Mouse (Mus musculus) gastrocnemius, adult 2 months (tissue): ENCODE results near the gene Nedd8. TPM values are rescaled to one million over a fixed set of nuclear protein-coding genes. Genes with fewer than 3 reads are reported as not detected.
A peak's percentile ranks its signal among the peaks of the same experiment; 100 is the strongest.

ENCODE experiments used
- DNase-seq: peaks from one replicate; pipeline ENCODE4 v3.0.0; 2022
- H3K27ac ChIP-seq: fragments of 200-600 bp; 2 replicates; pipeline ENCODE4 v1.8.1; 2022; ENCODE audit warnings: mild to moderate bottlenecking
- H3K4me3 ChIP-seq: fragments of 200-600 bp; 2 replicates; pipeline ENCODE4 v1.8.1; 2022; ENCODE audit warnings: mild to moderate bottlenecking, moderate library complexity
- CTCF ChIP-seq: fragments of 200-600 bp; IDR thresholded peaks from 2 replicates; pipeline ENCODE4 v1.8.1; 2022; ENCODE audit warnings: antibody characterized with exemption, mild to moderate bottlenecking, moderate library complexity
- intact Hi-C: fragments of 180-260 bp; cut with DNase I; formaldehyde crosslinking; loops from one replicate; pipeline ENCODE4 v1.15.1; 2025
- total RNA-seq, 2 experiments: library from RNA; stranded (reverse); gene quantifications; 2 replicates each; pipeline ENCODE4 v1.2.3; 2021

Nedd8 gene
- total RNA-seq, 2 experiments from 2014 or later: 188 to 211 TPM

DNA sequence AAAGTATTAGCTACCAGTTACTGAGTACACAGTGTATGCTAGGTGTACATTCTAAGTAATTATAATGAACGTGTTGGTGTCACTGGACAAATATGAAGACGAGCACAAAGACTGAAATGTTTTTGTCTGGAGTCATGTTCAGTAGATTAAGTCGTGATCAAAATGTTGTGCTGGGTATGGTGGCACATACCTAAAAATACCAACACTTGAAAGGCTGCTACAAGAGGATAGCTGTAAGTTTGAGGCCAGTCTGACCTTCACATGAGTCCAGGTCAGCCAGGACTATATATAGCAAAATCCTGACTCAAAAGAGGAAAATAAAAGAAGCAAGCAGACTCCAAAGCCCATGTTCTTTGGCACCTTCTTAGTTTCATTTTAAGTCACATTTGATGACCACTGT, 15.0 kb downstream of the Nedd8 start:
- TF ChIP-seq CTCF: no peak
- no peak for DNase-seq
- peak overlapping the region; percentile 43; the same call in 1 of the 2 replicates for H3K27ac ChIP-seq
- H3K4me3 ChIP-seq: no peak overlapping the region
- intact Hi-C loops: no loop called here

DNA sequence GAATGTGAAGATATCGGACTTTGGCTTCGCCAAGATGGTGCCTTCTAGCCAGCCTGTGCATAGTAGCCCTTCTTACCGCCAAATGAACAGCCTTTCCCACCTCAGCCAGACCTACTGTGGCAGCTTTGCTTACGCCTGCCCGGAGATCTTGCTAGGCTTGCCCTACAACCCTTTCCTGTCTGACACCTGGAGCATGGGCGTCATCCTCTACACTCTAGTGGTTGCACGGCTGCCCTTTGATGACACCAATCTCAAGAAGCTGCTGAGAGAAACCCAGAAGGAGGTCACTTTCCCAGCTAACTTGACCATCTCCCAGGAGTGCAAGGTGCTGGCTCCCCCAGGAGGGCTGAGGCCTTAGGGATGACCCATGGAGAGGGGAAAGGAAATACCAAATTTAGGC, 20.4 kb downstream of the Nedd8 start:
- no peak for TF ChIP-seq CTCF
- intact Hi-C loops: no loop called here

GRCm38 (mm10) chr14:55649884-55650283, 22.0 kb downstream of the Nedd8 start, which contains the start of gene Tssk4:
Gene Tssk4 (plus strand): TSS chr14:55650184.
- H3K4me3 ChIP-seq: no peak within 1 kb of the TSS
- no peak for DNase-seq
- TF ChIP-seq CTCF: no peak
- H3K27ac ChIP-seq: no peak within 1 kb of the TSS
- intact Hi-C loops: no loop called here

More for the DNA sequence above, 20.4 kb downstream of the Nedd8 start:
- no peak for DNase-seq
- H3K4me3 ChIP-seq: no peak overlapping the region
- H3K27ac ChIP-seq: no peak overlapping the region

- H3K4me3 ChIP-seq: peak overlapping the region; percentile 94
- no peak for TF ChIP-seq CTCF
- intact Hi-C loops: no loop called here
- no peak for DNase-seq
- H3K27ac ChIP-seq: peak overlapping the region; percentile 100
These were observed 27.5 kb downstream of the Nedd8 start for GRCm38 (mm10) chr14:55644261-55644888.

DNA sequence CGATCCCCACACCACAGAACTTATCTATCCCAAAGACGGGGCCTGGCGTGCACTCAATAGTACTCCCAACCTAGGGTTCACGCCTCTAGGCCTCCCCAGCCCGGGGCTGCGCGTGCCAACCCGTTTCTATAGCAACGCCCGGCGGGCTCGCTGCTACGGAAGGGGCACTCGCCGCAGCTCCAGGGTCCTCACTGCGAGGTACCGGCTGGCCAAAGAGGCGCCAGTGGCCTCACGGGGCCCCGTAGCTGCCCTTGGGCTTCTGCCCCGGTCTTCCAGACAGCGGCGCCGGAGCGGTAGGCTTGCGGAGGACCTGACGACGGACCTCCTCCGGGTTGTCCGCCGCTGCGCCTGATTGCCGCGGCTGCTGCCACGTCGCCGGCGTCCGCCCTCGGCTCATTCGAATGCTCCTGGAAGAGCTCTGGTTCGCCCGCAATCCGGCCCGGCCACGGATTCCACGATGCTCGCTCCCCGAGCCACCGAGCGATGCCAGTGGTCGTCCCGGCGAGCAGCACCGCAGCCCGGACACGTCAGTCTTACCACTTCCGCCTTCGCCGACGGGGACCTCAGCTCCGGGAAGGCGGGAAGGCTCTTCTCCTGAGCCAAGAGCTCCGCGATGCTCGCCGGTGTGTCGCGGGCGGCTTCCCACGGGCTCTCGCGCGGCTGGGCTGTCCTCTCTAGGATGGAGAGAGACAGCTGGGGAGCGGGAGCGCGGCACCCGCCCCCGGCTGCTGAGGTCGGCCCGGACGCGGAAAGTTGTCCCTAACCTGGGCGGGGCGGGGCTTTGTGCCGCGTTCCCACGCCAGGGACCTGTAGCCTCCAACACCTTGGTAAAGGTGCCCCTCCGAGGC, 28.6 kb downstream of the Nedd8 start, which contains the start of gene Tm9sf1:
Tm9sf1 (minus strand) TSS at position 747 of the 848 bp plus-strand sequence.
- peak; percentile 90 for DNase-seq
- TF ChIP-seq CTCF: no peak; the same call in 1 of the 2 replicates
- peak within 1 kb of the TSS; percentile 100 for H3K27ac ChIP-seq
- peak within 1 kb of the TSS; percentile 94 for H3K4me3 ChIP-seq
- intact Hi-C loops: no loop called here

DNA sequence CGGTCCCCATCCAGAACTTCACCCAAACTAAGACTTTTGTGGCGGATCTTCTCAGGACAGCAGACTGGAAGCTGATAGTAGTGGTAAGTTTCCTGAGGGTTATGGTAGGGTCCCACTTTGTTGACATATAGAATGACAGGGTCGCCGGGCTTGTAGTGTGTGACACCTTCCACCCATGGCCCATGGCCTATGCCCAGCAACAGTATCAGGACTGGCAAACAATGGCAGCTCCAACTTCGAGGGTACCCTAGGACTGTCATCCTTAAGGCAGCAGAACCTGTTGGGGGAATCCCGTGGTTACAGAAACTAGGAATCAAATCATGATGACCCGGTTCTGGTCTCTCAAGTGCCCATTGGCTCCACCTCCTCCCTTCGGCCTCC, 29.3 kb downstream of the Nedd8 start:
- H3K27ac ChIP-seq: peak overlapping the region; percentile 100
- intact Hi-C loops: no loop called here
- TF ChIP-seq CTCF: no peak

DNA sequence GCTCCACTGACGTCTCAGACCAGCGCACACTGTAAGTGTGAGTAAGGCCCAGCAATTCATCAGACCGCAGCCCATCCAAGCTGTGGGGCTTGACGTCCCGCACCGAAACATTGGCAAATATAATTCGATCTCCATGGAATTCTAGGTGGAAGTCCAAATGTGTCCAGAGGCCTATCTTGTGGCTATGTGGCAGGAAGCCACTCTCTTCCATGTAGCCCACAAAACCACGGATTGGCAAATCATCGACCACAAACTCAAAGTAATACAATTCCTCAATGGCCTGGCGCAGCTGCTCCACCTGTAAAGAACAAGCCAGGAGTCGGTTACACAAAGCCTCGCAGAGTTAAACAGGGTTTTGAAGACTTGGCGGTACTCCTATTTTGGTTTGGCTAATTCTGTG, 30.6 kb downstream of the Nedd8 start:
- DNase-seq: no peak
- intact Hi-C loops: no loop called here
- TF ChIP-seq CTCF: no peak
- Histone ChIP-seq H3K27ac (no peak overlapping the region), H3K4me3 (no peak overlapping the region)

More for the DNA sequence above, 29.3 kb downstream of the Nedd8 start:
- no peak for DNase-seq
- H3K4me3 ChIP-seq: peak overlapping the region; percentile 94

DNA sequence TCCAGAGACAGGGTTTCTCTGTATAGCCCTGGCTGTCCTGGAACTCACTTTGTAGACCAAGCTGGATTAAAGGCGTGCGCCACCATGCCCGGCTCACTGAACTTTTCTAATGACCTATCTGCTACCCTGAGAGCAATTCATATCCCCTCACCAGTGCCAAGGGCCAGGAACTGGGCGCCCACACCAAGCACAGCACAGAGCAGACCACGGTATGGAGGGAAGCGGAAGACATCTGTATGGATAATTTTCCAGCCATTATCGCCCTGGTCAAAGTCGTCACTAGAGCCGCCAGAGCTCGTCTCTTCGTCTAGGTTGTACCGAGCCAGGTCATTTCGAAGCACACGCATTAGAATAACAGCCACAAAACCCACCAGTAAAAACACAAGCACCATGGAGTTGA, 31.1 kb downstream of the Nedd8 start:
- H3K4me3 ChIP-seq: no peak overlapping the region
- intact Hi-C loops: no loop called here
- no peak overlapping the region for H3K27ac ChIP-seq
- no peak for TF ChIP-seq CTCF
- no peak for DNase-seq

- DNase-seq: no peak
- intact Hi-C loops: no loop called here
These were observed 34.1 kb downstream of the Nedd8 start, which contains the start of gene Gm49378 for GRCm38 (mm10) chr14:55637795-55638194. Gene Gm49378 (minus strand): TSS chr14:55637895.

DNA sequence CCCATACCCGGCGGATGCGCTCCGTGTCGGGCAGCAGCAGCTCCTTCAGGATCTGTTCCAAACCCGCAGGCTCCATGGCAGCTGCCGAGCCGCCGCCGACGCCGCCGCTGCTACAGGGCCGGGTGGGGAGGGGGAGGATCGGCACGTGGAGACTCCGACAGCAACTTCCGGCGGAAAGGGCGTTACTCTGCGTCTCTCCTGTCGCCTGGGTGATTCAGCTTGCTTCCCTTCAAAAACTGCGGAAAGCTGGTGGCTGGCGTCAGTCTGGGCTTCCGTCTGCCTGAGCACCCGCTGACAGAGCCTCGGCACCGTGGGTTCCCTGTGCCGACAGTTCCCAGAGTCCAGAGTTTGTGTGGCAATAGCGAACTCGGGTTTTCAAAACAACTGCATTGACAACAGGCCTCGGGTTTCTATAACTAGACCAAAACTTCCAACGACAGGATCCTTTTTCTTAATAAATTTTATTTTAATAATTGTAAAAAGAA, 36.4 kb downstream of the Nedd8 start, which contains the start of gene Ipo4:
Ipo4 (minus strand) TSS at position 435 of the 485 bp plus-strand sequence.
- no peak for TF ChIP-seq CTCF
- Histone ChIP-seq H3K4me3 (peak within 1 kb of the TSS; percentile 84), H3K27ac (peak within 1 kb of the TSS; percentile 87)
- peak; percentile 93 for DNase-seq
- intact Hi-C loops: no loop called here

More at GRCm38 (mm10) chr14:55637795-55638194, 34.1 kb downstream of the Nedd8 start, which contains the start of gene Gm49378:
- Histone ChIP-seq H3K27ac (no peak within 1 kb of the TSS), H3K4me3 (no peak within 1 kb of the TSS)
- no peak for TF ChIP-seq CTCF

DNA sequence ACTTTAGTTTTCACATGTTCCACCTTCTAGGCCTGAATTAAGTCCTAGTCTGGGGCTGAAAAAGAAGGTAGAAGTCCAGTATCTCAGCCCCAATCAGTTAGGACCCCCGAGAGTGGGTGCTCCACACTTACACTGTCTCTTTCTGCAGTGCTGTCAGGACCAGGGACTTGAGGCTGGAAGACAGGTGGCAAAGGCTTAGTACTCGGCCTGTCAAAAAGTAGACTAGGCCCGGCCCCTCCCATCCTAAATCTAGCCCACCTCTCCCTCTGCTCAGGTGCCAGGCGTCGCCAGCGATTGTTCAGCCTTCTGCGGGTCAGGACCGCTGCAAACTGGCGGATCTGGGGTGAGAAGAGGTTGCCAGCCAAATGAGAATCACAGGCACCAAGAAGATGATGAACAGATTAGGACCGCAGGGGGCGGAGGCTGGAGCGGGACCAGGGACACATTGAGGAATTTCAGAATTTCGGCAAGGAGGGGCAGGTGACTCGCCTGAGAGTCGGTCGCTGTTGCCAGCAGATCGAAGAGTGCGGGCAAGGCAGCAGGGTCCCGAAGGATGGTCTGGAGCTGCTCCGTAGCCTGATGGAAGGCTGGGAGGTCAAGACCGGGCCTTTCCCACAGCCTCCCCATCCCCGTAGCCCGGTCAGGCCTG, 36.9 kb downstream of the Nedd8 start:
- intact Hi-C loops: no loop called here
- no peak for TF ChIP-seq CTCF
- H3K27ac ChIP-seq: peak overlapping the region; percentile 87
- no peak for DNase-seq
- peak overlapping the region; percentile 84 for H3K4me3 ChIP-seq

DNA sequence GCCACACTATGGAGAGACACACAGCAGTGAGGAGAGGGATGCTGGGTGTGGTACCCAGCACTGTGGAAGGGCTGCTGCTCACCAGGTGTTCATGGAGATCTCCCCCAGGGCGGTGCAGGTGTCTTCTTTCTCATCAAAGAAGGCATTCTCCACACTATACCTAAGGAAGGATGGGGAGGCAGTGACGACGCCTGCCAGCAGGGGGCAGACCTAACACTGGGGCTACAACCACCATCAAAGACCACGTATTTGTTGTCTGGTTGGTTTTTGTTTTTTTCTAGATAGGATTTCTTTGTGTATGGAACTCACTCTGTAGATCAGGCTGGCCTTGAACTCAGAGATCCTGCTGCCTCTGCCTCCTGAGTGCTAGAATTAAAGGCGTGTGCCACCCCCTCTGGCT, 42.6 kb downstream of the Nedd8 start:
- H3K4me3 ChIP-seq: no peak overlapping the region
- DNase-seq: peak; percentile 70
- H3K27ac ChIP-seq: no peak overlapping the region
- intact Hi-C loops: loop anchor here (2.0 kb wide), 1 partner anchor 113 kb away; no protein-coding TSS in a partner anchor
- TF ChIP-seq CTCF: peak; percentile 90
